Mouse (Mus musculus) midbrain, embryonic 11.5 days (tissue): ENCODE results near the gene Gm17364. TPM values are rescaled to one million over a fixed set of nuclear protein-coding genes. Genes with fewer than 3 reads are reported as not detected.
"Not testable (repeated sequence)": the region's sequence is repeated elsewhere in the genome, so short reads cannot be mapped to it uniquely, and the experiment has no call there.

ENCODE experiments used
- ATAC-seq: fragments of 200-750 bp; cut with Nextera tagmentation; 2 replicates; pipeline ENCODE4 v1.8.0; 2017; ENCODE audit warnings: moderate TSS enrichment, moderate library complexity; ENCODE audit not compliant: low FRiP score
- DNase-seq: peaks from one replicate; pipeline ENCODE4 v3.0.0; 2015; ENCODE audit warnings: low spot score; ENCODE audit errors: missing footprints
- H3K27ac ChIP-seq: fragments of 300-500 bp; sonication (generic); 2 replicates; pipeline ENCODE4 v1.5.1; 2014; ENCODE audit warnings: low read depth, low read length
- H3K27me3 ChIP-seq: fragments of 300-500 bp; sonication (generic); 2 replicates; pipeline ENCODE4 v1.6.1; 2014; ENCODE audit warnings: mild to moderate bottlenecking, low read length, moderate library complexity, mixed read lengths; ENCODE audit not compliant: control insufficient read depth, insufficient read depth
- H3K36me3 ChIP-seq: fragments of 300-500 bp; sonication (generic); 2 replicates; pipeline ENCODE4 v1.6.1; 2014; ENCODE audit warnings: mild to moderate bottlenecking, low read length, moderate library complexity, mixed read lengths; ENCODE audit not compliant: control insufficient read depth, insufficient read depth
- H3K4me1 ChIP-seq: fragments of 300-500 bp; sonication (generic); 2 replicates; pipeline ENCODE4 v1.6.1; 2014; ENCODE audit warnings: low read length; ENCODE audit not compliant: control insufficient read depth, insufficient read depth
- H3K4me2 ChIP-seq: fragments of 300-500 bp; sonication (generic); 2 replicates; pipeline ENCODE4 v1.6.1; 2014; ENCODE audit warnings: mild to moderate bottlenecking, moderate library complexity
- H3K4me3 ChIP-seq: fragments of 300-500 bp; sonication (generic); 2 replicates; pipeline ENCODE4 v1.5.1; 2014; ENCODE audit warnings: low read depth, low read length
- H3K9ac ChIP-seq: fragments of 300-500 bp; sonication (generic); 2 replicates; pipeline ENCODE4 v1.6.1; 2014; ENCODE audit warnings: low read length
- H3K9me3 ChIP-seq: fragments of 300-500 bp; sonication (generic); 2 replicates; pipeline ENCODE4 v1.6.1; 2016; ENCODE audit warnings: low read length; ENCODE audit not compliant: control insufficient read depth
- WGBS: fragments of 180-500 bp; shearing (Covaris S2); extraction: QIAGEN DNeasy Blood & Tissue Kit; methylation state at CpG from one replicate; pipeline ENCODE4 v1.1.7; 2014; 5-methylcytosine and 5-hydroxymethylcytosine counted together
- polyA plus RNA-seq: library from polyadenylated mRNA; unstranded; fragments of >200 nt; fragmentation: Nextera tagmentation; extraction: Ambion mirVana; gene quantifications from 2 replicates; pipeline ENCODE4 v1.2.1, GENCODE M21; 2014

Gm17364 gene
- polyA plus RNA-seq, 1 experiment from 2014 or later: not detected

DNA sequence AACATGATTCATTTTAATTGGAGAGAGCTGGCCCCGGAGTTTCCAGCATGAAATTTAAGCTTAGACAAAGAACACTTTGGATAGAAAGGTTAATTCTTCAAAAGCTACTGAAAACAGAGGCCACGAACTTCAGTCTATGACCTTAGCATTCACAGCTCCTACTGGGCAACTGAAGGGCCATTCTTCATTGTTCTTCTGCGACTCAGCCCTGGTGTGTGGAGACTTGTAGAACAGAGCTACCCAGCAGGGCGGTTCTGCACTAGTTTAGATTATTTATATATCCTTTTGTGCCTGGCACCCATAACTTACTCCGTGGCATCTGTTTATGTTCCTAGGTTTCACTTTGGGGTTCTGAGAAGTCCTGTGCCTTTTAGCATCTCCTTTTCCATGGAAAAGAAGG, 19.8 kb upstream of the Gm17364 start:
- DNase-seq (no peak), ATAC-seq (no peak)
- H3K9me3 ChIP-seq: no peaks in the 10 kb centered on the region; the same call in 1 of the 2 replicates
- no peak overlapping the region for H3K27ac ChIP-seq
- 50% methylated on average over 5 of the region's 5 CpGs for WGBS
- no peak overlapping the region for H3K9ac ChIP-seq
- peaks cover under 1% of the 10 kb centered on the region; the same call in 1 of the 2 replicates for H3K4me1 ChIP-seq
- no peaks in the 10 kb centered on the region for H3K36me3 ChIP-seq
- H3K4me3 ChIP-seq: no peak overlapping the region
- no peak overlapping the region for H3K4me2 ChIP-seq
- H3K27me3 ChIP-seq: no peaks in the 10 kb centered on the region

DNA sequence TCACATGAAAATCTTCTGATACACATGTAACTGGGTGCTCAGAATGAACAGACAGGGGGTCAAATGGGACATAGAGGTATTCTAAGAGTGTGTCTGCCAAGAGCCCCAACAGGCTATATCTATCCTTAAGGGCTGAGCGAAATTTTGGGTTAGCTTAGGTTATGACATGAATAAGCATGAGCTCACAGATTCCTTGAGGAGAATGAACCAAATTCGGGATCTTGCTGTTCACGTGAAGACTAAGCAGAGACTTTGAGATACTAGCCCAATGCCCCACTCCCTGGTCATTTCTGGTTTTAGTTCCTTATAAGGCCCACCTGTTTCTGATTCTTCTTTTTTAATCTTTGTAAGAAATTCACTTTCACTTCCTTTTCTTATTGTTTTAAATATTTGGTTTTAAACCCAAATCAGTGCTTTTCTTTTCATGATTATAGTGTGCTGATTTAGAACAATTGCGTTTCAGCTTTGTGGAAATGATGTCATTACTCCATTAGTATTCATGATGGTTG, 17.7 kb upstream of the Gm17364 start:
- ATAC-seq (no peak), DNase-seq (no peak)
- Histone ChIP-seq H3K9me3 (no peaks in the 10 kb centered on the region; the same call in 1 of the 2 replicates), H3K4me1 (no peaks in the 10 kb centered on the region), H3K9ac (no peak overlapping the region), H3K27me3 (no peaks in the 10 kb centered on the region), H3K4me3 (no peak overlapping the region), H3K36me3 (no peaks in the 10 kb centered on the region), H3K27ac (no peak overlapping the region), H3K4me2 (no peak overlapping the region)
- 83% methylated on average over 4 of the region's 4 CpGs for WGBS

DNA sequence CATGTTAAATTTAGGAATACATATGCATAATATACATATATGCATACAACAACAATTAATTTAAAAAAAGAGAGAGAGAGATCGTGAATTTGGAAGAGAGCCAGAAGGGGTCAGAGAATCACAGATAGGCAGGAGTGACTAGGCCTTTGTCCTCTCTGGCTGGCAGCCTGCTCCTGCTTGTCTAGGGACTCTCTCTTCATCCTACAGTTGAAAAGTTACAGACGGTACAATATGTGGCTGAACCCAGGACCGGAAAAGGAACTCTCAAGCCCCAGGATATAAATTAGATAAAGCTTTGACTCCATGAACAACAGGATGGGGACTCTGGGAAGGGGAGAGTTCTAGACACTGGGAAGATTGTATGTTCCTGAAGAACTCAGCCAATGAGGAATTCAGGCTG, 12.5 kb upstream of the Gm17364 start:
- 91% methylated on average over 3 of the region's 3 CpGs for WGBS
- Histone ChIP-seq H3K4me2 (no peak overlapping the region), H3K36me3 (no peaks in the 10 kb centered on the region), H3K4me3 (no peak overlapping the region), H3K27ac (no peak overlapping the region), H3K4me1 (no peaks in the 10 kb centered on the region), H3K9me3 (no peaks in the 10 kb centered on the region; the same call in 1 of the 2 replicates), H3K9ac (no peak overlapping the region), H3K27me3 (no peaks in the 10 kb centered on the region)
- no peak for DNase-seq
- ATAC-seq: no peak

DNA sequence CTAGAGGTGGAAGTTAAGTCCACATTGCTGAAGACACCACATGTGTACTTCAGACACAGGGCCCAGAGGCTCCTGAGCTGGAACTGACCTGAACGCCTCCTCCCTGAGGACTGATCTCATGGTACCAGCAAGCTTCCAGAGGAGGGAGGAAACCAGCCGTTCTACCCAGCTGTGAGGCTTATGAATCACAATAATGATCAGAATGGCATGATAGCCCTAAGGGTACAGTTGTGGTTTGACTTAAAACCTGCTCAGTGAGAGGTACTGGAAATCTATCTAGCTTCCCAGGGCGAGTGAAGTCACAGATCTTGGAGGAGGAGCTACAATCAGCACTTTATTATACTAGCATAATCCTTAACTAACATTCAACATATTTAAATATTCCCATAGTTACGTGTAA, 11.7 kb upstream of the Gm17364 start:
- Histone ChIP-seq H3K9ac (no peak overlapping the region), H3K27ac (no peak overlapping the region), H3K27me3 (no peaks in the 10 kb centered on the region), H3K4me1 (no peaks in the 10 kb centered on the region), H3K4me2 (no peak overlapping the region), H3K36me3 (no peaks in the 10 kb centered on the region), H3K9me3 (no peaks in the 10 kb centered on the region), H3K4me3 (no peak overlapping the region)
- ATAC-seq (no peak), DNase-seq (no peak)
- 77% methylated on average over 4 of the region's 4 CpGs for WGBS

DNA sequence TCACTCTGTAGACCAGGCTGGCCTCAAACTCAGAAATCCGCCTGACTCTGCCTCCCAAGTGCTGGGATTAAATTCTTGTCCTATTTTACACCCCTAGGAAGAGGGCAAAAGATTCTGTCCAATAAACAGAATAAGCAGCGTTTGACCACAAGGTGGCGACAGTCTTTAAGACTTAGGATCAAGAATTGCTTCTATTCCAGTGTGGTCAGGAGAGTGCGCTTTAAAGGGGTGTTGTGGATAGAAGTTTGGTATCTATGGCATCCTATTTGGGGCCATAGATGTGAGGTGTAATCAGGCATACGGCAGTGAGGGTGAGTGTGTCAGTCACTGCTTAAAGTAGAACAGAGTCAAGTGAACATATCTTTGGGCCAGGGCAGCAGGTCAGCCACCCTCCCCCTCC, 9.5 kb upstream of the Gm17364 start:
- Histone ChIP-seq H3K4me2 (no peak overlapping the region), H3K36me3 (no peaks in the 10 kb centered on the region), H3K27me3 (no peaks in the 10 kb centered on the region), H3K9me3 (no peaks in the 10 kb centered on the region), H3K9ac (no peak overlapping the region), H3K4me3 (no peak overlapping the region), H3K27ac (no peak overlapping the region), H3K4me1 (no peaks in the 10 kb centered on the region)
- ATAC-seq (no peak), DNase-seq (peak; percentile 96)
- 39% methylated on average over 5 of the region's 5 CpGs for WGBS

DNA sequence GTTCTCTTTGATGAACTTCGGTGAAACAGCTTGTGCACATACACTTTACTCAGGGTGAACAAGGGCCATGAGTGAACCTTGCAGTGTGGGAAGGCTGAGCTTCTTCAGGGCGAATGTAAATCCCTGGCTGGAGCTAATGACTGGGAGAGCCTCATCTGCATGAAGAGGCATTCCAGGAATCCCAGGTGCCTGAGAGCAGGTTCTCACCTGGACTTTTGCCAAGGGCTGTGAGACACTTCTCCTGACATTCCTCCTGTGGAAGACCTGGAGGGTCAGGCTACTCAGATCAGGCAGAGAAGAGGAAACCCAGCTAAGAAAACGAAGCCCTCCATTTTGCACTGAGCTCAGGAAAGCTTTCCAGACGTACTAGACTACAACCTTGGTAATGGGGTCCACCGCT, 6.9 kb upstream of the Gm17364 start:
- WGBS: 78% methylated on average over 5 of the region's 5 CpGs
- no peaks in the 10 kb centered on the region for H3K36me3 ChIP-seq
- no peak for DNase-seq
- no peak overlapping the region for H3K9ac ChIP-seq
- H3K4me1 ChIP-seq: no peaks in the 10 kb centered on the region
- H3K4me2 ChIP-seq: no peak overlapping the region
- no peak overlapping the region for H3K27ac ChIP-seq
- ATAC-seq: no peak
- no peak overlapping the region for H3K4me3 ChIP-seq
- H3K9me3 ChIP-seq: no peaks in the 10 kb centered on the region
- no peaks in the 10 kb centered on the region for H3K27me3 ChIP-seq

DNA sequence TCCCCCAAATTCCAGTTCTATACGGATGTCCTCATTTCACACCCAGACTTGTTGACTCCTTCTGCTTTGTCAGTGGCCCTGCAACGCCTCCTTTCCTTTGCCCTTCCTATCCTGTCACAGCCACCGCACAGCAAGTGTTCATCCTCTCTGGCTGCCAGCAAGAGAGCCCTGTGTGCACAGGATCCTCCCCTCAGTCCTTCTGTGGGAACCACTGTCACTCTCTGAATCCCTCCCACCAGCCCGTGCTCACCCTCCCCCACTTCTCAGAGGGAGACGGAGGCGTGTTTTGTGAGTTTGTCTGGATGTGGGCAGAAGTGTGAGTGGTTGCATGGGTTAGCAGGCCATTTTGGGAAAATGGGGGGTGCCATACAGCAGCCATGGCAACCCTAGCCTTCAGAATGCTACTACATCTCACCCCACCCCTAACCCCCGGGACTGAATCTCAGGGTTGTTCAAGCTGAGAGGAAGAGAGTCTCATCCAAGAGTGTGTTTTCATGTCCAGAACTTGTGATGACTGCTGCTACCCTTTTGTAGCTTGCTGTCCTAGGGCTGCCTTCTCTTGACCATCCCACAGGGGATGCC, 5.9 kb downstream of the Gm17364 start:
- H3K9me3 ChIP-seq: no peaks in the 10 kb centered on the region
- no peaks in the 10 kb centered on the region for H3K36me3 ChIP-seq
- no peaks in the 10 kb centered on the region for H3K27me3 ChIP-seq
- no peak overlapping the region for H3K9ac ChIP-seq
- no peak overlapping the region for H3K27ac ChIP-seq
- no peak overlapping the region for H3K4me3 ChIP-seq
- H3K4me2 ChIP-seq: no peak overlapping the region
- no peak for DNase-seq
- no peak for ATAC-seq
- WGBS: 29% methylated on average over 7 of the region's 7 CpGs
- no peaks in the 10 kb centered on the region for H3K4me1 ChIP-seq

DNA sequence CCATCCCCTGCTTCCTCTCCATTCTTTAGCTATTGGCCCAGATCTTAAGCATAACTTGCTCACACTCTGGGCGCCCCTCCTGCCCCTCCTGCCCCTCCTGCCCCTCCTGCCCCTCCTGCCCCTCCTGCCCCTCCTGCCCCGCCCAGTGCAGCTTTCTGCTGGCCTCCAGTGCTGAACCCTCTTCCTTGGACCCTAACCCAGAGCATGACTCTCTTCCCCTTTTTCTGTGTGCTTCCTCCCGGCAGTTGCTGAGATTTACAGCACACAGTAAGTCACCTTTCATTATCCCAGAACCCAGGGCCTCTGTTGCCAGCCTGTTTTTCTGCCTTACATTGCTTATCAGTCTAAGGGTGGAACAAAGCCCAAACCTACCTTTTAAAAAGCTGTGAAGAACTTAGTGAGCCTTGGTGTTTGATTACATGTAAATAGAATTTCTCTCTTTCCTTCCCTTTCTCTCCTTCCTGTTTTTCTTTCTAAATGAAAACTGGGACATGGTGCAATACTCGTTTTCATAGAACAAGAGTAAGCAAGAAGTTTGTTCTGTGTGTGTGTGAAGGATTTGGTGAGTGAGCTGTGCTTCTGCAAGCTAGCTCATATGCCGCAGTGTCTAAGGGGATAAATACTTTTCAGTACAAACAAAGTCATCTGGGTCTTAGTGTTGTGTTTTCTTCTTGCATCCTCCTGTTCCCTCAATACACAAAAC, 10.3 kb downstream of the Gm17364 start:
- no peak overlapping the region for H3K4me3 ChIP-seq
- H3K4me2 ChIP-seq: no peak overlapping the region
- ATAC-seq: no peak
- no peak overlapping the region for H3K27ac ChIP-seq
- 86% methylated on average over 5 of the region's 5 CpGs for WGBS
- H3K9me3 ChIP-seq: no peaks in the 10 kb centered on the region
- H3K36me3 ChIP-seq: no peaks in the 10 kb centered on the region
- no peak for DNase-seq
- H3K4me1 ChIP-seq: no peaks in the 10 kb centered on the region
- no peak overlapping the region for H3K9ac ChIP-seq
- no peaks in the 10 kb centered on the region for H3K27me3 ChIP-seq

DNA sequence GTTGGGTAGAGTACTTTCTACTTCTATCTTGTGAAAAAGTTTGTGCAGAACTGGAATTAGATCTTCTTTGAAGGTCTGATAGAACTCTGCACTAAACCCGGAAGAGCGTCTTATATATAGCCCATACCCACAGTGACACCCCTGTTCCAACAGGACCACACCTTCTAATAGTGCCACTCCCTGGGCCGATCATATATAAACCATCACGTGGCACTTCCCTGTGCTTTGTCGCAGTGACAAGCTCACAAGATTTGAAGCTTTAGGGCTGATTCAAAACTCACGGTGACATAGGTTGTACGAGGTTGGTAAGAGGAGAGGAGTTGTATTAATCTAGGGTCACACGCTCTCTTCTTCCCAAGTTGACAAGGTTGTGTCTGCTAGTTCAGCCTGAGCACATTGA, 12.2 kb downstream of the Gm17364 start:
- H3K36me3 ChIP-seq, ATAC-seq, H3K27ac ChIP-seq, H3K9ac ChIP-seq, H3K27me3 ChIP-seq, H3K4me1 ChIP-seq, H3K4me3 ChIP-seq, DNase-seq, H3K4me2 ChIP-seq, H3K9me3 ChIP-seq: not testable (repeated sequence)
- WGBS: 97% methylated on average over 8 of the region's 8 CpGs
